Mouse (Mus musculus) CD4-positive helper T cell, adult 2 months (primary cell): Measurements from ENCODE around the gene Gm4305.
"Not testable (repeated sequence)": the region's sequence is repeated elsewhere in the genome, so short reads cannot be mapped to it uniquely, and the experiment has no call there.

Source experiments
- DNase-seq: peaks from one replicate; pipeline ENCODE4 v3.0.0-alpha.2; 2012; ENCODE audit warnings: low read depth, missing footprints, low spot score

Gm4305 gene

DNA sequence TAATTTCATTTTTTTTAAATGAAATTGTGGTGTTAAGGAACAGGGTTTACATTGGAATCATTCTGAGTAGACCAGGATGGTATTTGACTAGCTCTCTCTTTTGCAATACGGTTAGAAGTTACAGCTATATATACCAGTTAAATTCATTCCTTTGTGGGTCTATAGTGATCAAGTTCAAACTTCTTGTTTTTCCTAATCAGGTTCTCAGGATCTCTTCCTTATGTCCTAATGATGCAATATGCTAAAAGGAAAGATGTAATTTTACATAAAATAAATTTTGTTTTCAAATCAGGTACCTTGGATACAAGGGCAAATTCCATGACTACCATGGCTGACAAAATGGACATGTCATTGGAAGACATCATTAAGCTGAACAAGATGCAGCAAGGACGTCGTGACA, at the start of gene Gm4305:
Gene Gm4305 (plus strand): TSS at position 301 of the 400 bp plus-strand sequence.
- not testable (repeated sequence) for DNase-seq

DNA sequence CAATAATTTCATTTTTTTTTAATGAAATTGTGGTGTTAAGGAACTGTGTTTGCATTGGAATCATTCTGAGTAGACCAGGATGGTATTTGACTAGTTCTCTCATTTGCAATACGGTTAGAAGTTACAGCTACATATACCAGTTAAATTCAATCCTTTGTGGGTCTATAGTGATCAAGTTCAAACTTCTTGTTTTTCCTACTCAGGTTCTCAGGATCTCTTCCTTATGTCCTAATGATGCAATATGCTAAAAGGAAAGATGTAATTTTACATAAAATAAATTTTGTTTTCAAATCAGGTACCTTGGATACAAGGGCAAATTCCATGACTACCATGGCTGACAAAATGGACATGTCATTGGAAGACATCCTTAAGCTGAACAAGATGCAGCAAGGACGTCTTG, 15.5 kb upstream of the Gm4305 start, which contains the start of gene Gm4301:
Gene Gm4301 (plus strand): TSS at position 301 of the 400 bp plus-strand sequence.
- DNase-seq, result not testable (repeated sequence)

DNA sequence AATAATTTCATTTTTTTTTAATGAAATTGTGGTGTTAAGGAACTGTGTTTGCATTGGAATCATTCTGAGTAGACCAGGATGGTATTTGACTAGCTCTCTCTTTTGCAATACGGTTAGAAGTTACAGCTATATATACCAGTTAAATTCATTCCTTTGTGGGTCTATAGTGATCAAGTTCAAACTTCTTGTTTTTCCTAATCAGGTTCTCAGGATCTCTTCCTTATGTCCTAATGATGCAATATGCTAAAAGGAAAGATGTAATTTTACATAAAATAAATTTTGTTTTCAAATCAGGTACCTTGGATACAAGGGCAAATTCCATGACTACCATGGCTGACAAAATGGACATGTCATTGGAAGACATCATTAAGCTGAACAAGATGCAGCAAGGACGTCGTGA, 10.4 kb upstream of the Gm4305 start, which contains the start of gene Gm4302:
Gene Gm4302 (plus strand): TSS at position 301 of the 400 bp plus-strand sequence.
- not testable (repeated sequence) for DNase-seq

DNA sequence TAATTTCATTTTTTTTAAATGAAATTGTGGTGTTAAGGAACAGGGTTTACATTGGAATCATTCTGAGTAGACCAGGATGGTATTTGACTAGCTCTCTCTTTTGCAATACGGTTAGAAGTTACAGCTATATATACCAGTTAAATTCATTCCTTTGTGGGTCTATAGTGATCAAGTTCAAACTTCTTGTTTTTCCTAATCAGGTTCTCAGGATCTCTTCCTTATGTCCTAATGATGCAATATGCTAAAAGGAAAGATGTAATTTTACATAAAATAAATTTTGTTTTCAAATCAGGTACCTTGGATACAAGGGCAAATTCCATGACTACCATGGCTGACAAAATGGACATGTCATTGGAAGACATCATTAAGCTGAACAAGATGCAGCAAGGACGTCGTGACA, 5.2 kb upstream of the Gm4305 start, which contains the start of gene Gm4303:
Gene Gm4303 (plus strand): TSS at position 301 of the 400 bp plus-strand sequence.
- not testable (repeated sequence) for DNase-seq

DNA sequence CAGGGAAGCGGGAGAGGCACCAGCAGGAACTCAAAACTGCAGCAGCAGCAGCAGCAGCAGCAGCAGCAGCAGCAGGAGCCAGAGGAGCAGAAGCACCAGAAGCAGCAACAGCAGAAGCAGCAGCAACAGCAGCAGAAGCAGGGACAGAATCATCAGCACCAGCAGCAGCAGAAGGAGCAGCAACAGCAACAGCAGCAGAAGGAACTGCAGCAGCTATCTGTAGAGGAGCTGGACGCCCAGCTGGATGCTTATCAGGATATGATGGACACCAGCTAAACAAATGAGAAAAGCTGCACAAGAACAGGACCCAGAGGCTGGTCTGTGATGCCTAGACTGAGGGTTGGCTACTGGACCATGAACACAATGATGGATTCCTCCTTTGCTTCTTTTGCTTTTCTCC, 5.9 kb downstream of the Gm4305 start:
- not testable (repeated sequence) for DNase-seq

DNA sequence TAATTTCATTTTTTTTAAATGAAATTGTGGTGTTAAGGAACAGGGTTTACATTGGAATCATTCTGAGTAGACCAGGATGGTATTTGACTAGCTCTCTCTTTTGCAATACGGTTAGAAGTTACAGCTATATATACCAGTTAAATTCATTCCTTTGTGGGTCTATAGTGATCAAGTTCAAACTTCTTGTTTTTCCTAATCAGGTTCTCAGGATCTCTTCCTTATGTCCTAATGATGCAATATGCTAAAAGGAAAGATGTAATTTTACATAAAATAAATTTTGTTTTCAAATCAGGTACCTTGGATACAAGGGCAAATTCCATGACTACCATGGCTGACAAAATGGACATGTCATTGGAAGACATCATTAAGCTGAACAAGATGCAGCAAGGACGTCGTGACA, 10.1 kb downstream of the Gm4305 start, which contains the start of gene Gm4307:
Gene Gm4307 (plus strand): TSS at position 301 of the 400 bp plus-strand sequence.
- DNase-seq, result not testable (repeated sequence)

DNA sequence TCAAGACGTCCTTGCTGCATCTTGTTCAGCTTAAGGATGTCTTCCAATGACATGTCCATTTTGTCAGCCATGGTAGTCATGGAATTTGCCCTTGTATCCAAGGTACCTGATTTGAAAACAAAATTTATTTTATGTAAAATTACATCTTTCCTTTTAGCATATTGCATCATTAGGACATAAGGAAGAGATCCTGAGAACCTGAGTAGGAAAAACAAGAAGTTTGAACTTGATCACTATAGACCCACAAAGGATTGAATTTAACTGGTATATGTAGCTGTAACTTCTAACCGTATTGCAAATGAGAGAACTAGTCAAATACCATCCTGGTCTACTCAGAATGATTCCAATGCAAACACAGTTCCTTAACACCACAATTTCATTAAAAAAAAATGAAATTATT, 31.6 kb downstream of the Gm4305 start, which contains the start of gene Gm4312:
Gene Gm4312 (minus strand): TSS at position 101 of the 400 bp plus-strand sequence.
- DNase-seq, result not testable (repeated sequence)
